ENCODE assay signal across 10 mouse cellular contexts in the genomic region with DNA sequence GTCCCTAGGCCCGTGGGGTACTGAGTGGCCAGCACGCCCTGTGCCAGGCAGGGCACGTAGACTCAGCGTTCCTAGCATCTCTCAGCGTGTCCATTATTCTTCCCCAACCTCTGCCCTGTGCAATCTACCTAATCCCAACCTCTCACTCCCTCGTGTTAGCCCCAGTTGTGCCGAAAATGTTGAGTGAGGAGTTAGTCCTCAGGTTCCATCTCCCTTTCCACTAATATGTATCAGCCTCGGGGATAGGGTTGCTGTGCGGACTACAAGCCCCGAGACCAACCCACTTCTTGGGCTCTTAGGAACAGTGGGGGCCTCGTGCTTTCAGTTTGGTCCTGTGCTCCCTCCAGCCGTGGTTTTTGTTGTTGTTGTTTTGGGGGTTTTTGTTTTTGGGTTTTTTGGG.
DNase-seq lines count a peak whose midpoint lies in the region; ATAC-seq and TF ChIP-seq lines count a peak whose summit lies in the region.
"Had no signal": no experiment of that assay in that cellular context is flagged by ENCODE, and none has a peak within 500 bp of the region (broad histone marks: within the 10 kb centered on the region; RNA-seq: fewer than 3 reads in every experiment).

No protein-coding gene starts in this region.

- H3K4me2 ChIP-seq in heart, embryonic 16.5 days (ENCODE audit: low read depth, low read length), result peak overlapping the region; percentile 58
- peak overlapping the region; percentile 46; the same call in 1 of the 2 replicates for H3K4me2 ChIP-seq in lung, embryonic 16.5 days (ENCODE audit: low read depth, low read length)
- no peak overlapping the region for H3K4me2 ChIP-seq in embryonic facial prominence, embryonic 11.5 days (ENCODE audit: low read depth, low read length)
- H3K4me2 ChIP-seq in liver, postnatal 0 days (ENCODE audit: low read depth, low read length), result no peak overlapping the region

- no peaks in the 10 kb centered on the region for H3K9me3 ChIP-seq in heart, embryonic 16.5 days (replicated peaks; ENCODE audit: control insufficient read depth, low read length)
- H3K9me3 ChIP-seq in lung, embryonic 16.5 days (ENCODE audit: control insufficient read depth, low read length), result no peaks in the 10 kb centered on the region
- H3K9me3 ChIP-seq in embryonic facial prominence, embryonic 11.5 days (replicated peaks; ENCODE audit: control insufficient read depth, low read length), result no peaks in the 10 kb centered on the region
- H3K9me3 ChIP-seq in liver, postnatal 0 days (ENCODE audit: low read length), result no peaks in the 10 kb centered on the region

- H3K9ac ChIP-seq in heart, embryonic 16.5 days (ENCODE audit: low read length), result no peak overlapping the region
- H3K9ac ChIP-seq in lung, embryonic 16.5 days (ENCODE audit: low read length), result no peak overlapping the region
- H3K9ac ChIP-seq in embryonic facial prominence, embryonic 11.5 days (replicated peaks; ENCODE audit: low read length), result no peak overlapping the region
- no peak overlapping the region for H3K9ac ChIP-seq in liver, postnatal 0 days (replicated peaks)

- peaks cover 97% of the 10 kb centered on the region for H3K27me3 ChIP-seq in heart, embryonic 16.5 days (ENCODE audit: control insufficient read depth, insufficient read depth, low read length)
- peaks cover 95% of the 10 kb centered on the region for H3K27me3 ChIP-seq in lung, embryonic 16.5 days (ENCODE audit: control insufficient read depth, insufficient read depth, low read depth, low read length)
- H3K27me3 ChIP-seq in embryonic facial prominence, embryonic 11.5 days (ENCODE audit: control insufficient read depth, insufficient read depth, low read length), result peaks cover 86% of the 10 kb centered on the region
- H3K27me3 ChIP-seq in liver, postnatal 0 days (ENCODE audit: insufficient read depth, low read length), result peaks cover 100% of the 10 kb centered on the region

- intact Hi-C loops in heart, postnatal 36 days (cut with DNase I), result no loop called here

- no peak overlapping the region for H3K27ac ChIP-seq in heart, embryonic 16.5 days (ENCODE audit: low read length)
- H3K27ac ChIP-seq in lung, embryonic 16.5 days (ENCODE audit: low read length), result no peak overlapping the region
- no peak overlapping the region; the same call in 1 of the 2 replicates for H3K27ac ChIP-seq in embryonic facial prominence, embryonic 11.5 days (replicated peaks; ENCODE audit: low read depth, low read length)
- no peak overlapping the region for H3K27ac ChIP-seq in liver, postnatal 0 days (ENCODE audit: low read depth)

- peaks cover 34% of the 10 kb centered on the region for H3K4me1 ChIP-seq in heart, embryonic 16.5 days (ENCODE audit: control insufficient read depth, insufficient read depth, low read length)
- H3K4me1 ChIP-seq in lung, embryonic 16.5 days (replicated peaks; ENCODE audit: control insufficient read depth, insufficient read depth, low read length), result peaks cover 29% of the 10 kb centered on the region
- peaks cover 17% of the 10 kb centered on the region for H3K4me1 ChIP-seq in embryonic facial prominence, embryonic 11.5 days (ENCODE audit: control insufficient read depth, insufficient read depth, low read length)
- peaks cover 36% of the 10 kb centered on the region for H3K4me1 ChIP-seq in liver, postnatal 0 days (ENCODE audit: insufficient read depth)

- no peak for TF ChIP-seq EP300 in liver, postnatal 0 days (IDR thresholded peaks at IDR 0.05; ENCODE audit: low read depth)

- no peaks in the 10 kb centered on the region for H3K36me3 ChIP-seq in heart, embryonic 16.5 days (ENCODE audit: control insufficient read depth, insufficient read depth)
- H3K36me3 ChIP-seq in lung, embryonic 16.5 days (ENCODE audit: control insufficient read depth, insufficient read depth, low read length), result no peaks in the 10 kb centered on the region
- no peaks in the 10 kb centered on the region for H3K36me3 ChIP-seq in embryonic facial prominence, embryonic 11.5 days (replicated peaks; ENCODE audit: control insufficient read depth, insufficient read depth, low read depth, low read length)
- H3K36me3 ChIP-seq in liver, postnatal 0 days (replicated peaks; ENCODE audit: insufficient read depth, low read length), result no peaks in the 10 kb centered on the region

- WGBS in heart, embryonic 16.5 days, result 8% methylated on average over 12 of the region's 12 CpGs
- WGBS in lung, embryonic 16.5 days, result 5% methylated on average over 12 of the region's 12 CpGs
- WGBS in embryonic facial prominence, embryonic 11.5 days, result 2% methylated on average over 12 of the region's 12 CpGs
- 2% methylated on average over 12 of the region's 12 CpGs for WGBS in liver, postnatal 0 days (ENCODE audit: insufficient replicate concordance)

- ATAC-seq in heart, embryonic 16.5 days (replicated peaks; ENCODE audit: extremely low read depth, insufficient read depth, low FRiP score), result no peak
- no peak for ATAC-seq in lung, embryonic 16.5 days (ENCODE audit: low read depth)
- no peak for ATAC-seq in embryonic facial prominence, embryonic 11.5 days (replicated peaks; ENCODE audit: insufficient number of reproducible peaks, low FRiP score, low TSS enrichment, low read depth)
- no peak for ATAC-seq in liver, postnatal 0 days
- ATAC-seq in monocyte, adult 5-6 weeks (replicated peaks; ENCODE audit: insufficient number of reproducible peaks, low FRiP score, low TSS enrichment, poor library complexity, severe bottlenecking), result no peak

- H3K4me3 ChIP-seq in heart, embryonic 16.5 days (ENCODE audit: low read length), result peak overlapping the region; percentile 49
- no peak overlapping the region for H3K4me3 ChIP-seq in lung, embryonic 16.5 days (ENCODE audit: low read length)
- peak overlapping the region; percentile 26; the same call in 1 of the 2 replicates for H3K4me3 ChIP-seq in embryonic facial prominence, embryonic 11.5 days (ENCODE audit: low read depth, low read length)
- 0 out of 2 replicates have a peak overlapping the region, but pooled peaks have one; percentile 20 for H3K4me3 ChIP-seq in liver, postnatal 0 days (ENCODE audit: low read depth, low read length)

- TF ChIP-seq CTCF in liver, postnatal 0 days (IDR thresholded peaks at IDR 0.05; ENCODE audit: low read depth), result no peak

- no peak for DNase-seq in heart, postnatal 36 days
- DNase-seq in lung, adult 18-20 months, result no peak
- peak; percentile 28 for DNase-seq in embryonic facial prominence, embryonic 11.5 days (ENCODE audit: low spot score)
- no peak for DNase-seq in liver, postnatal 0 days
- DNase-seq: cerebellum, adult 11-12 months; kidney, adult 9 months; thymus, postnatal 36 days had no signal

Comparison
In these comparisons a context has a peak if more than half of its experiments do, and no peak if none do; other contexts are left out.
1. H3K4me2 ChIP-seq: peak in heart, embryonic 16.5 days (single experiment) and lung, embryonic 16.5 days (single experiment); none in embryonic facial prominence, embryonic 11.5 days (single experiment) and liver, postnatal 0 days (single experiment).